Mouse (Mus musculus): ENCODE measurements around the gene Siglec1. TPM values are rescaled to one million over a fixed set of nuclear protein-coding genes. Genes with fewer than 3 reads are reported as not detected.

The Siglec1 gene
- polyA plus RNA-seq, 1 experiment from 2014 or later: 0.10 TPM

GRCm38 (mm10) chr2:131052043-131052442, 34.5 kb downstream of the Siglec1 start:
- H3K27me3 ChIP-seq (ENCODE audit: control insufficient read depth, insufficient read depth, low read length): peaks cover 51% of the 10 kb centered on the region
- 83% methylated on average over 5 of the region's 5 CpGs for WGBS
- ATAC-seq (ENCODE audit: low FRiP score): no peak

GRCm38 (mm10) chr2:131046025-131046424, 40.5 kb downstream of the Siglec1 start:
- Histone ChIP-seq H3K9ac (ENCODE audit: low read length) (no peak overlapping the region), H3K4me1 (ENCODE audit: control insufficient read depth, insufficient read depth, low read length) (peaks cover 3% of the 10 kb centered on the region; the same call in 1 of the 2 replicates), H3K9me3 (ENCODE audit: control insufficient read depth, low read length) (no peaks in the 10 kb centered on the region), H3K27me3 (ENCODE audit: control insufficient read depth, insufficient read depth, low read length) (peaks cover 19% of the 10 kb centered on the region), H3K27ac (ENCODE audit: low read depth, low read length) (no peak overlapping the region), H3K4me2 (no peak overlapping the region), H3K4me3 (ENCODE audit: low read depth, low read length) (no peak overlapping the region), H3K36me3 (ENCODE audit: control insufficient read depth, insufficient read depth, low read length) (no peaks in the 10 kb centered on the region)
- ATAC-seq (ENCODE audit: low FRiP score) (no peak), DNase-seq (ENCODE audit: low spot score, missing footprints) (no peak)
- WGBS: 81% methylated on average over 2 of the region's 2 CpGs

More at GRCm38 (mm10) chr2:131052043-131052442, 34.5 kb downstream of the Siglec1 start:
- Histone ChIP-seq H3K4me3 (ENCODE audit: low read depth, low read length) (no peak overlapping the region), H3K27ac (ENCODE audit: low read depth, low read length) (no peak overlapping the region), H3K4me1 (ENCODE audit: control insufficient read depth, insufficient read depth, low read length) (peaks cover 4% of the 10 kb centered on the region; the same call in 1 of the 2 replicates), H3K4me2 (no peak overlapping the region), H3K9me3 (ENCODE audit: control insufficient read depth, low read length) (no peaks in the 10 kb centered on the region), H3K9ac (ENCODE audit: low read length) (no peak overlapping the region), H3K36me3 (ENCODE audit: control insufficient read depth, insufficient read depth, low read length) (no peaks in the 10 kb centered on the region)
- DNase-seq (ENCODE audit: low spot score, missing footprints): no peak

GRCm38 (mm10) chr2:131044989-131045720, 41.4 kb downstream of the Siglec1 start:
- DNase-seq (ENCODE audit: low spot score, missing footprints) (no peak), ATAC-seq (ENCODE audit: low FRiP score) (no peak)
- peaks cover 3% of the 10 kb centered on the region; the same call in 1 of the 2 replicates for H3K4me1 ChIP-seq (ENCODE audit: control insufficient read depth, insufficient read depth, low read length)
- no peak overlapping the region for H3K4me2 ChIP-seq
- no peaks in the 10 kb centered on the region for H3K9me3 ChIP-seq (ENCODE audit: control insufficient read depth, low read length)
- H3K36me3 ChIP-seq (ENCODE audit: control insufficient read depth, insufficient read depth, low read length): no peaks in the 10 kb centered on the region
- H3K4me3 ChIP-seq (ENCODE audit: low read depth, low read length): no peak overlapping the region
- H3K27ac ChIP-seq (ENCODE audit: low read depth, low read length): no peak overlapping the region
- H3K27me3 ChIP-seq (ENCODE audit: control insufficient read depth, insufficient read depth, low read length): peaks cover 28% of the 10 kb centered on the region
- H3K9ac ChIP-seq (ENCODE audit: low read length): no peak overlapping the region
- WGBS: 82% methylated on average over 9 of the region's 9 CpGs

- H3K4me3 ChIP-seq (ENCODE audit: low read depth, low read length): no peak overlapping the region
- 12% methylated on average over 7 of the region's 7 CpGs for WGBS
- no peak overlapping the region for H3K4me2 ChIP-seq
Observed at GRCm38 (mm10) chr2:131044354-131044852, 42.2 kb downstream of the Siglec1 start.

GRCm38 (mm10) chr2:131042988-131043387, 43.6 kb downstream of the Siglec1 start, which contains the start of gene Gfra4:
Gfra4 (minus strand) TSS chr2:131043088.
- Histone ChIP-seq H3K27me3 (ENCODE audit: control insufficient read depth, insufficient read depth, low read length) (peaks cover 33% of the 10 kb centered on the region), H3K9ac (ENCODE audit: low read length) (no peak within 1 kb of the TSS), H3K36me3 (ENCODE audit: control insufficient read depth, insufficient read depth, low read length) (no peaks in the 10 kb centered on the region), H3K9me3 (ENCODE audit: control insufficient read depth, low read length) (no peaks in the 10 kb centered on the region), H3K4me3 (ENCODE audit: low read depth, low read length) (no peak within 1 kb of the TSS), H3K4me1 (ENCODE audit: control insufficient read depth, insufficient read depth, low read length) (peaks cover 3% of the 10 kb centered on the region; the same call in 1 of the 2 replicates), H3K27ac (ENCODE audit: low read depth, low read length) (no peak within 1 kb of the TSS), H3K4me2 (no peak within 1 kb of the TSS)
- ATAC-seq (ENCODE audit: low FRiP score) (no peak), DNase-seq (ENCODE audit: low spot score, missing footprints) (no peak)
- WGBS: 71% methylated on average over 2 of the region's 2 CpGs

More at GRCm38 (mm10) chr2:131044354-131044852, 42.2 kb downstream of the Siglec1 start:
- no peaks in the 10 kb centered on the region for H3K9me3 ChIP-seq (ENCODE audit: control insufficient read depth, low read length)
- DNase-seq (ENCODE audit: low spot score, missing footprints) (no peak), ATAC-seq (ENCODE audit: low FRiP score) (no peak)
- no peak overlapping the region for H3K9ac ChIP-seq (ENCODE audit: low read length)
- H3K27me3 ChIP-seq (ENCODE audit: control insufficient read depth, insufficient read depth, low read length): peaks cover 33% of the 10 kb centered on the region
- H3K36me3 ChIP-seq (ENCODE audit: control insufficient read depth, insufficient read depth, low read length): no peaks in the 10 kb centered on the region
- H3K4me1 ChIP-seq (ENCODE audit: control insufficient read depth, insufficient read depth, low read length): peaks cover 3% of the 10 kb centered on the region; the same call in 1 of the 2 replicates
- H3K27ac ChIP-seq (ENCODE audit: low read depth, low read length): no peak overlapping the region

GRCm38 (mm10) chr2:131040854-131041825, 45.4 kb downstream of the Siglec1 start:
- no peak overlapping the region for H3K27ac ChIP-seq (ENCODE audit: low read depth, low read length)
- H3K4me3 ChIP-seq (ENCODE audit: low read depth, low read length): peak overlapping the region; percentile 42
- no peaks in the 10 kb centered on the region for H3K9me3 ChIP-seq (ENCODE audit: control insufficient read depth, low read length)
- DNase-seq (ENCODE audit: low spot score, missing footprints) (peak; percentile 90), ATAC-seq (ENCODE audit: low FRiP score) (peak; percentile 58; the same call in 1 of the 2 replicates)
- H3K36me3 ChIP-seq (ENCODE audit: control insufficient read depth, insufficient read depth, low read length): no peaks in the 10 kb centered on the region
- peaks cover 33% of the 10 kb centered on the region for H3K27me3 ChIP-seq (ENCODE audit: control insufficient read depth, insufficient read depth, low read length)
- WGBS: 4% methylated on average over 108 of the region's 115 CpGs
- H3K9ac ChIP-seq (ENCODE audit: low read length): peak overlapping the region; percentile 36
- H3K4me2 ChIP-seq: peak overlapping the region; percentile 78
- H3K4me1 ChIP-seq (ENCODE audit: control insufficient read depth, insufficient read depth, low read length): peaks cover 3% of the 10 kb centered on the region; the same call in 1 of the 2 replicates

- ATAC-seq (ENCODE audit: low FRiP score) (no peak), DNase-seq (ENCODE audit: low spot score, missing footprints) (no peak)
- Histone ChIP-seq H3K27ac (ENCODE audit: low read depth, low read length) (no peak overlapping the region), H3K27me3 (ENCODE audit: control insufficient read depth, insufficient read depth, low read length) (peaks cover 33% of the 10 kb centered on the region), H3K4me1 (ENCODE audit: control insufficient read depth, insufficient read depth, low read length) (peaks cover 3% of the 10 kb centered on the region; the same call in 1 of the 2 replicates), H3K9me3 (ENCODE audit: control insufficient read depth, low read length) (no peaks in the 10 kb centered on the region), H3K36me3 (ENCODE audit: control insufficient read depth, insufficient read depth, low read length) (no peaks in the 10 kb centered on the region), H3K4me2 (no peak overlapping the region), H3K9ac (ENCODE audit: low read length) (no peak overlapping the region), H3K4me3 (ENCODE audit: low read depth, low read length) (no peak overlapping the region)
- WGBS: 74% methylated on average over 5 of the region's 5 CpGs
Observed at GRCm38 (mm10) chr2:131038675-131039074, 47.9 kb downstream of the Siglec1 start.

GRCm38 (mm10) chr2:131038197-131038596, 48.4 kb downstream of the Siglec1 start:
- no peak for DNase-seq (ENCODE audit: low spot score, missing footprints)

More at GRCm38 (mm10) chr2:131038197-131038596, 48.4 kb downstream of the Siglec1 start:
- Histone ChIP-seq H3K4me2 (no peak overlapping the region), H3K27ac (ENCODE audit: low read depth, low read length) (no peak overlapping the region), H3K4me3 (ENCODE audit: low read depth, low read length) (no peak overlapping the region), H3K4me1 (ENCODE audit: control insufficient read depth, insufficient read depth, low read length) (peaks cover 3% of the 10 kb centered on the region; the same call in 1 of the 2 replicates), H3K9me3 (ENCODE audit: control insufficient read depth, low read length) (no peaks in the 10 kb centered on the region), H3K27me3 (ENCODE audit: control insufficient read depth, insufficient read depth, low read length) (peaks cover 33% of the 10 kb centered on the region), H3K36me3 (ENCODE audit: control insufficient read depth, insufficient read depth, low read length) (no peaks in the 10 kb centered on the region), H3K9ac (ENCODE audit: low read length) (no peak overlapping the region)
- ATAC-seq (ENCODE audit: low FRiP score): no peak
- 93% methylated on average over 6 of the region's 6 CpGs for WGBS

All from midbrain, embryonic 11.5 days (tissue).